Mouse (Mus musculus): Measurements from ENCODE around the gene Cenpv.

The Cenpv gene

GRCm38 (mm10) chr11:62500529-62500928, 38.5 kb downstream of the Cenpv start:
- no peak for DNase-seq

DNA sequence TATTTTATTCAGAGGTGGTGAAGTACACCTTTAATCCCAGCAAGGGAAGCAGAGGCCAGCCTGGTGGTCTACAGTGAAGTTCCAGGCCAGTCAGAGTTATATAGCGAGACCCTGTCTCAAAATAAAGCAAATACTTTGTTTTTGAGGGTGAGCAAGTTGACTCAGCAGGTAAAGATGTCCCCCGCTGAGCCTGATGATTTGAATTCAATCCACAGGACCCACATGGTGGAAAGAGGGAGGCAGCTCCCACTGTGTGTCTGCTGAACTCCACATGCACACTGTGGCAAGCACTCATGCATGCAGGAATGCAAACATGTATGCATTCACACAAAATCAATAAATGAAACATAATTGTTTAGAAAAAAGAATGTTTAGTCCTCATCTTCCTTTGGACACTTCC, 40.3 kb downstream of the Cenpv start:
- no peak for DNase-seq

- no peak for DNase-seq
Observed at GRCm38 (mm10) chr11:62497181-62497580, 41.9 kb downstream of the Cenpv start.

DNA sequence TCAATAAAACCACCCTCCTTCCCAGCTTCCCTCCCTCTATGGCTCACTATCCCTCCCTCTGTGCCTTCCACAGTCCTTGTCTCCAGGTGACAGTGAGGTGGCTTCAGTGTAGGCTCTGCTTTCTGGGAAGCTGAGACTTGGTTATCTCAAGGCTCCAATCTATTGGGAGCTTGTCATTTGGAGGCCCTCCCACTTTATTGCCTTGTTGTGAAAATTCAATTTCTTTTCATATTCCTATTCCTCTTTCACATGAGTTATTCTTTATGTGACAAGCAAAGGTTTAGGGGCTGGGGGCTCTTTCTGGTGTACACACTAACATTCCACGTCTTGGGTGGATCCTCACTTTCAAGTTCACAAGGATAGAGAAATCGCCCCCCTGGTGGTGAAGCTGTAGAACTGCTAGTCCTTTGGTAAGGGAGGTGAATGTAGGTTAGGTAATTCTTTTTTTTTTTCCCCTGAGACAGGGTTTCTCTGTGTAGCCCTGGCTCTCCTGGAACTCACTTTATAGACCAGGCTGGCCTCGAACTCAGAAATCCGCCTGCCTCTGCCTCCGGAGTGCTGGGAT, 42.8 kb downstream of the Cenpv start:
- no peak for DNase-seq

DNA sequence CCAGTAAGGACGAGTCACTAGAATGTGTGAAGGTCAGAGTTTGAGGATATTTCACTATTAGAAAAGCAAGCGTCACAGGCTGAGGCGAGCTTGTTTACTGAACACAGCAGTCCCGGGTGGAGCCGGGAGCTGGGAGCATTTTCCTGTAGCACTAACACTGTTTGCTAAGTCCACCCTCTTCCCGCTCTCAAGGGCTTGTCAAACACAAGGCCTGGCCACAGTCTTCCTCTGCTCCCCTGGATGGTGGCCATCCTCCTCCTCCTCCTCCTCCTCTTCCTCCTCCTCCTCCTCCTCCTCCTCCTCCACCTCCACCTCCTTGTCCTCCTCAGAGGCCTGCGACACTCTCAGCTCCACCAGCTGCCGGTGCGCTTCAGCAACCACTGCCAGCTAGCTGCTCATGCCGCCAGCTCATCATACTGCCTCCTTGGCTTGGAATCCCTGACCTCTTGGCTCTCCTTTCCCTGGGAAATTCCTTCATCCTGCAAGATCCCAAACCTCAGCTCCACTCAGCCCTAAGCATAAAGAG, 43.7 kb downstream of the Cenpv start:
- peak; percentile 60 for DNase-seq

GRCm38 (mm10) chr11:62494754-62495275, 44.2 kb downstream of the Cenpv start:
- peak; percentile 83 for DNase-seq

DNA sequence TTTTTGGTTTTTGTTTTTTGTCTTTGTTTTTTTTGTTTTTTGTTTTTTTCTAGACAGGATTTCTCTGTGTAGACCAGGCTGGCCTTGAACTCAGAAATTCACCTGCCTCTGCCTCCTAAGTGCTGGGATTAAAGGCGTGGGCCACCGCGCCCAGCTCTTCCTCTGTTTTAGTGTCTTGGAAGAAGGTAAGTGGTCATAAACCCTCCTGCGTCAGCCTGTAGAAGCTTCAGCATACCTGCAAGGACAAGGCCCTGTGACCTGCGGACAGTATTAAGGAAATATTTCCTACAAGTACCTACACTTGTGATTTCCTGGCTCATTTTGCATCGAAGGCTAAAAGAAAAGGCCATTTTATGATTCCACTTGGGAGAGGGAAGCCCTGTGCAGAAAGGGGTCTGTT, 45.4 kb downstream of the Cenpv start:
- no peak for DNase-seq

- DNase-seq: no peak
Observed at GRCm38 (mm10) chr11:62487540-62488350, 51.3 kb downstream of the Cenpv start.

- DNase-seq: no peak
Observed at GRCm38 (mm10) chr11:62486949-62487348, 52.1 kb downstream of the Cenpv start.

DNA sequence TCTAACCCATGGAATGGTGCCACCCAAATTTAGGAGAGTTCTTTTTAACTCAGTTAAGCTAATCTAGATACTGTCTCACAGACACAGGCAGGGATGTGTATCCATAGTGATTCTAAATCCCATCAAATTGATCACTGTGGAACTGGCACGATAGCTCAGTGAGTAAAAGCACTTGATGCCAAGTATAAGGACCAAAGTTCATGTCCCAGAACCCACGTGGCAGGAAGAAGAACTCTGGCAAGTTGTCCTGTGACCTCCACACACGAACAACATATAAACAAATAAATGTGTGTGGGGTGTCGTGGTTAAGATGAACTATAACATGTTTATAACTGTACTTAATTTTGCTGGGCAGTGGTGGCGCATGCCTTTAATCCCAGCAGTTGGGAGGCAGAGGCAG, 59.5 kb downstream of the Cenpv start:
- no peak for DNase-seq

- DNase-seq: no peak
Observed at GRCm38 (mm10) chr11:62478931-62479330, 60.1 kb downstream of the Cenpv start.

DNA sequence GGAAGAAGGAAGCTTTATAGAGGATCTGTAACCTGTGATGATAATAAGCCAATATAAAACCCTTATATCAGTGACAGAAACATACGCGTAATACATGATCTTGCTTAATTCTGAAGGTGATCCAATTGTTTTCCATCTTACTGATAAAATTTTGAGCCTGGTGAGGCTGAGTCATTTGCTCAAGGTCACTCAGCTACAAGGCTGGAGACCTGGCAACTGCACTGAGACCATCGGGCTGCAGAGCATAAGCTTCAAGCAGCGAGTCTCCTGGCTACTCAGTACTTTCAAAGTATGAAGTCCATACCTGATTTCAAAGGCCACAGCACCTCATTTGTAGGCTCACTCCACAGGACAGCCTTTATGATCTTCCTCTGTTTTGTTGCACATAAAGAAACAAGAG, 62.9 kb downstream of the Cenpv start:
- no peak for DNase-seq

Measured in kidney, postnatal 10 days (tissue).